Mouse (Mus musculus): Measurements from ENCODE around the gene Fgfr2.

GRCm38 (mm10) chr7:132276287-132276686 lies 846.9 kb downstream of the Fgfr2 start:
- TF ChIP-seq EP300 (IDR thresholded peaks at IDR 0.05; ENCODE audit: low read depth) = no peak
- no peak for TF ChIP-seq CTCF (IDR thresholded peaks at IDR 0.05; ENCODE audit: low read depth)

All from liver, postnatal 0 days (tissue).